Mouse (Mus musculus) G1E-ER4 (cell line): ENCODE measurements around the gene Rcsd1. TPM values are rescaled to one million over a fixed set of nuclear protein-coding genes. Genes with fewer than 3 reads are reported as not detected.

ENCODE experiments used
- GATA1 ChIP-seq: IDR thresholded peaks from one replicate; pipeline ENCODE4 v1.8.0; 2012; ENCODE audit warnings: low read length, inconsistent platforms
- polyA plus RNA-seq: library from polyadenylated mRNA; stranded (reverse); fragments of >175 nt; gene quantifications from 2 replicates; pipeline ENCODE4 v1.2.3, GENCODE M21; 2012

Rcsd1 gene
- polyA plus RNA-seq, 1 experiment: 6.9 TPM

GRCm38 (mm10) chr1:165702221-165703031, 7.1 kb downstream of the Rcsd1 start:
- no peak for TF ChIP-seq GATA1

GRCm38 (mm10) chr1:165701562-165701961, 8.0 kb downstream of the Rcsd1 start:
- TF ChIP-seq GATA1: no peak

DNA sequence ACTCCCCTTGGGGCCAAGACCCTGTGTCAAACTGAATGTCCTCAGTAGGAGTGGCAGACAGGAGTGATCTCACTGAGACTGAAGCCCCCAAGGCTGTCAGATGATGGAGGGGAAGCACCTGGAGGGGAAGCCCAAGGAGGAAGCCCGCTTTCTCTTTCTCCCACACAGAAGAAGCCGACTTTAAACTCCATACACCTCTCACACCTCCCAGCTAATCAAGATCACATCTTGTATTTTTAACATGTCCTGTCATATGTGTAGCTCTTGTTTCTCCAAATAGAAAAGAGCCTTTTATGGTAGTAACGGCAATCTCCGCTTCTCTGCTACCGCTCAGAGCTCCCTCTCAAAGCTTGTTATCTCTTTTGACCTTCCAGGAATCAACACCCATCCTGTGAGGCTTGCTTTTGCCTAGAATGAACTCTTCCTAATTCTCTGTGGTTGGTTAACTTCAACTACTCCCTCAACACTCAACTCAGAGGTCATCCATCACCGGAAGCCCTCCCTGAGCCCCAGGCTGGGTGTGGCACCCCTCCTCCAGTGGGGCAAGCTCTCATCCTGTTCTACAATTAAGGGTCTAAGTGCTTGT, 8.5 kb downstream of the Rcsd1 start:
- no peak for TF ChIP-seq GATA1

- no peak for TF ChIP-seq GATA1
Measured at GRCm38 (mm10) chr1:165700376-165700815, 9.2 kb downstream of the Rcsd1 start.

DNA sequence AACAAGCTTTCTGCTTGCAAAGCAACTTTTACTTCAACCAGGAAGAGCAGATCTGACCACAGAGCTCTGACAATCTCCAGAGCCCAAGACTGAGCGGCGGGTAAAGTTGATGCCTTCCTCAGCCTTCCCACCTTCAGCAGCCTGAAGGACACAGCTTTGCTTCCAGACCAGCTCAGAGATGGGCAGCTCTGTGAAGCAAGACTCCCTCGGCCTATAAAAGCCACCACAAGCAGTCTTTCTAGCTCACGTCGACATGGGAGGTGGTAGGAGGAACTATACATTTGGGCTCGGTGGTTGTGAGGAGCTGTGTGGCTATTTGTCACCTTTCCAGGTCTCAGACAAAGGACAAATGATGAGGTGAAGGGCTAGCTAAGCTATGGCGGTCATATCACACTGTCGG, 11.9 kb downstream of the Rcsd1 start:
- TF ChIP-seq GATA1: no peak

DNA sequence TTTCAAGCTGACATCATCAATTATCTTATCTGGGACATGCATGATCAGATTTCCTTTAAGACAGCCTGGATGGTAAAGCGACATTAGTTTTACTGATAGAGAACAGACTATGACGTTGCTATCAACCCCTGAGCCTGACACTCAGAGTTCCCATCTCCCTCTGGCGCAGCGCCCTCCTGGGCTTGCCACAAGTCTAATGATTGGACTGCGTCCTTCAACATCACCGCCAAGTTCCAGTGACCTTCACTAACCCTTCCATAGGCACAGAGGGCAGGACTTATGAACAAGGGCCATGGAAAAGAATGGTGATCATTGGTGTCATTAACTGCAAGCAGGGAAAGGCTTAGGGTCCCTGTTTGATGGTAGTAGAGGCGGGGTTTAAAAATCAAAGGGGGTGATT, 12.7 kb downstream of the Rcsd1 start:
- TF ChIP-seq GATA1: no peak

GRCm38 (mm10) chr1:165696040-165696439, 13.5 kb downstream of the Rcsd1 start:
- TF ChIP-seq GATA1: no peak

DNA sequence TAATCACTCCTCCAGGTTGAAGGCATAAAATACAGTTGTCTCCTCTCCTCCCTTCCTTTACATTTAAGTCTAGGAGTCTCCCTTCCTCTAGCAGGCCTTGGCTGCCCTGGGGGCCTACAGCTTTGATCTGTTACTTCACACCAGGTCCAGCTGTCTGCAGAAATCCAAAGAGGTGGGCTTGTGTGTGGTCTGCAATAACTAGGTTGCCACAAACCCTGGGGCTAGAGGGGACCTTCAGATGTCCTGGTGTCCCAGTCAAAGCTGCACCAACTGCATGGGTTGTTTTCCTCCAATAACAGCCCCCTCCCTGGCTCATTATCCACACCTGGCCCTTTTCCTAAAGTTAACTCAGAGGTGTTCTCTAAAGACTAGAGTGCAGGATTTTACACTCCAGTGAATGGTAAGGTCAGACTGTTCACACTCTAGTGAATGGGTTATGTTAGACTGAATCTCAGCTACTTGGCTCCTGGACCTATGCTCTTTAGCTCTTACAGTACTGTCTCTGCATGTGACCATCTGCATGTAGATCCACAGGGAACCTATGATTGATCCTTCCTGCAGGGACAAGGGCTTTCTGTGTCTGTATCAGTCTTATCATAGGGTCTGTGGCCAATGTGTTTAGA, 14.1 kb downstream of the Rcsd1 start:
- TF ChIP-seq GATA1: no peak

DNA sequence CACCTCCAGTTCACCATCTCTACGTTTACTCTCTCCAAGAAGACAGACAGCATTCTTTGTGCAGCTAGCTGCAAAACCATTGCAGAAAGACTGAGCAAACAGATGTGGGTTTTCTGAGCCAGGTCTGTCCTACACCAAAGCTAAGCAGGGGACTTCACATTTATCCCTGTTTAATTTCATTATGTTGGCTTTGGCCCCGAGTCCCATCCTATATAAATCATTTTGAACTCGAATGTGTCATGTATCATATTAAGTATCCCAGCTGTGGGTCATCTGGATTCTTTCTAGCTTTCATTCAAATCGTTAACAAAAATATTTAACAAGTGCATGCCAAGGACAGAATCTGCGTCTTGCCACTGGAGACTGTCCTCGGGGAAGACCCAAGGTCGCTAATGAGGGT, 15.7 kb downstream of the Rcsd1 start:
- no peak for TF ChIP-seq GATA1

DNA sequence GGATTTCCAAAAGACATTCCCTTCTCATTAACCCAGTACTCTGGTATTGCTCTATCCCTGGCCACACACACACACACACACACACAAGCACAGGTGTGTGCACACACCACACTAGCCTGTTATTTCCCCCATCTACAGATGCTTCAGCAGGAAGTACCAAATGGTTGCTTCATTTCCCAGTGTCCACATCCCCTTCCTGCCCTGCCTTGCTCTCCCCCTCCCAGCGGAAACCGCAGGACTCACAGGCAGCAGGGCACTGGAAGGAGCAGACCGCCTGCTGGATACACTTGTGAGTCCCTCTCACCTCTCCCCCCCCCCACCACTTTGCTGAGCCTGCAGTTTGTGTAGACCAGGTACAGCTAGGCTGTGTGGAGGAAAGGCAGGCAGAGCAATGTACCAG, 18.0 kb downstream of the Rcsd1 start:
- no peak for TF ChIP-seq GATA1

- no peak for TF ChIP-seq GATA1
Measured at GRCm38 (mm10) chr1:165689845-165690244, 19.7 kb downstream of the Rcsd1 start.

DNA sequence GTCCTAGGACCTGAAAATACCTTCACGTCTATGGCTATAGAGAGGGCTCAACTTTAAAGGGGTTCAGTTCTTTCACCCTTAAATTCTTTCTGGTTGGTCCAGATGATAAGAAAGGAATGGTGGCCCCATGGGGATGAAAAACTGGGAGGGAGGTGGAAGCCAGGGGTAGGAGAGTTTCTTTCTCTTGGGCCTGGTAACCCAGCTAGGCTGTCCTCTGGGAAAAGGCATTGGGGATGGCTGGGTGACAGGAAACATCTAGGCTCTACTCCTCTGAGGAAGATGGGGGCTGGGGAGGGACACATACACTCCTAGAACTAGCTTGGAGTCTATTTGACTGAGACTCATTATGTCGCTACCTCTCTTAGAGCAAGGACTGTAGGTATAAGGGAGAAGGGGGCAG, 21.7 kb downstream of the Rcsd1 start:
- no peak for TF ChIP-seq GATA1

DNA sequence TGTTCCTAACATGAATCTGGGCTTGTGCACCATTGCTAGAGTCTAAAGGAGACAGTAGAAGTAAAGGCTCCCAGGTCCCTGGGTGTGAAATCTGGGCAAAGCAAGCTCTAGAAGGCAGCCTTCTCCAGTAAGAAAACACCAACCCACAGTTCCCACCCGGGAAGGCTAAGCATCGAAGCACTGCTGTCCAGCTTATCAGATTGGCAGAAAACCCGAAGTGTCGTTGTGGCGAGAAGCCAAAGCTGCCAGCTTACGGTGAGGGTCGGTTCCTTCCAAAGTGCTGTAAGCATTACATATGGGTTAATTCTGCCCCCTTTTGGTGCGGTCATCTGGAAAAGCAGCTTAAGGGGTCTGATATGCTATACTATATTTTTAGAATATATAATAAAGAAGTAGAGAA, 22.6 kb downstream of the Rcsd1 start:
- no peak for TF ChIP-seq GATA1

DNA sequence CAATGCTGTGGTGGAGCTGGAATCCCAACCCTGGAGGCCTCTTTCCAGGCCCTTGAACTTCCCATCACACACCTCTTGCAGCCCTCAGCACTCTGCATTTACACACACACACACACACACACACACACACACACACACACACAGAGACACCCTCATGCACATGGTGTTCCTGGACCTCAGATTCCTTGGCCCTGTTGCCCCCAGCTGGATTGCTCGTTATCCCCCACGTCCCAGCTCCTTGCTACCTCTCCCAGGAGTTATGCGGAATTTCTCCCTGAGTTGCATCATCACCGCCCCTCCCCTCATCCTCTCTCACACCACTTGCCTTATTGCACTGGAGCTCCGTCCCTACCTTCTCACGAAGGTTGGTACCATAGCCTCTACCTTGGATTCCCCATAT, 23.2 kb downstream of the Rcsd1 start:
- no peak for TF ChIP-seq GATA1

DNA sequence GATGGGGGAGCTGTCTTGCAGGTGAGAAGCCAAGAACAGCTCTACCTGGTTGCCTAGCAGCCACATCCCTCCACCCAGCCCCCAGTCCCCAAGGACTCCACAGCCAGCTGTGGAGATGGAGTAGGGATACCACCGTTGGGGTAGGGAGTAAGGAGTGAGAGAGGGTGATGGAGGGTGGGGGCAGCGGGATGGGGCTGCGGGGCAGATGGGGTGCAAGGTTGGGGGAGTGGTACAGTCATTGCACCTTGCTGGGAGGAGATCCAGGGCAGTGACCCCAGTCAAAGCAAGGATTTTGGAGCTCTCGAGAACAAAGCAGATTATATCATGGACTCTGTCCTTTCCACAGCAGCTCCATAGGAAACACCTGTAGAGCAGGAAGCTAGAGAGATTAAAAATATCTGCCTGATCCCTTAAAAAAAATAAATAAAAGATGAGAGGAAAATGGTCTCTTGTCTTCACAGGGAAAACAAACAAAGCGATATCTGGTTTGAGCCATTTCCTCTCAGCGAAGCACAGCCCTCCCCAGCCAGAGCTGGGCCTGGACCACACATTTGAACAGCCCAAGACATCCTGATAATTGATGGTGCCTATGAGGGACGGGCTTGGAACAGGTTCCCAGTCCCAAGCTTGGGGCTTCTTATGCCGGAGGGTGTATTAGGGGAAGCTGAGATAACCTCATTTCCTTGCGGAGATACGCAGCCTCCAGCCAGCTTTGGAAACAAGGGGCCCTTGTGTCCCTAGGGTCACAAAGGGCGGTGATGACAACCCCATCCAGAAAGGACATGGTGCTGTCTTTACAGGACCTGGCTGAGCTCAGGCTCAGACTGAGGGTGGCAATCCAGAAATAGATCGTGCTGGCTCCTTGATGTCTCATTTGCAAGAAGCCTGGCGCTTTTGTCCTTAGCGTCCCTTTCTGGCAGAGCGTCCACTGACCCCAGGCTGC, 25.0 kb downstream of the Rcsd1 start:
- no peak for TF ChIP-seq GATA1

GRCm38 (mm10) chr1:165682056-165682853, 27.3 kb downstream of the Rcsd1 start:
- no peak for TF ChIP-seq GATA1
